Mouse (Mus musculus) intestine, embryonic 14.5 days (tissue): Measurements from ENCODE around the gene Rassf3. TPM values are rescaled to one million over a fixed set of nuclear protein-coding genes. Genes with fewer than 3 reads are reported as not detected.

ENCODE experiments used
- ATAC-seq: fragments of 200-750 bp; cut with Nextera tagmentation; replicated peaks from 2 replicates; pipeline ENCODE4 v1.8.0; 2017; ENCODE audit warnings: low read depth, moderate number of reproducible peaks, moderate TSS enrichment, moderate library complexity; ENCODE audit not compliant: low FRiP score, low TSS enrichment
- DNase-seq: peaks from one replicate; pipeline ENCODE4 v3.0.0-alpha.2; 2018; ENCODE audit warnings: low spot score
- H3K27ac ChIP-seq: fragments of 300-500 bp; sonication (generic); 2 replicates; pipeline ENCODE4 v1.5.1; 2014; ENCODE audit warnings: low read depth, mild to moderate bottlenecking, control low read depth
- H3K27me3 ChIP-seq: fragments of 300-500 bp; sonication (generic); replicated peaks from 2 replicates; pipeline ENCODE4 v1.6.1; 2014; ENCODE audit warnings: low read length, control low read depth; ENCODE audit not compliant: control insufficient read depth, insufficient read depth
- H3K36me3 ChIP-seq: fragments of 300-500 bp; sonication (generic); 2 replicates; pipeline ENCODE4 v1.6.1; 2014; ENCODE audit warnings: low read length, control low read depth; ENCODE audit not compliant: control insufficient read depth, insufficient read depth
- H3K4me1 ChIP-seq: fragments of 300-500 bp; sonication (generic); replicated peaks from 2 replicates; pipeline ENCODE4 v1.6.1; 2014; ENCODE audit warnings: low read length, control low read depth, mixed read lengths; ENCODE audit not compliant: control insufficient read depth, insufficient read depth
- H3K4me2 ChIP-seq: fragments of 300-500 bp; sonication (generic); 2 replicates; pipeline ENCODE4 v1.6.1; 2014; ENCODE audit warnings: low read length
- H3K4me3 ChIP-seq: fragments of 300-500 bp; sonication (generic); 2 replicates; pipeline ENCODE4 v1.5.1; 2014; ENCODE audit warnings: low read depth, low read length, control low read depth, mixed read lengths
- H3K9ac ChIP-seq: fragments of 300-500 bp; sonication (generic); 2 replicates; pipeline ENCODE4 v1.6.1; 2014; ENCODE audit warnings: mild to moderate bottlenecking, low read length
- H3K9me3 ChIP-seq: fragments of 300-500 bp; sonication (generic); 2 replicates; pipeline ENCODE4 v1.6.1; 2016; ENCODE audit warnings: low read length, control low read depth; ENCODE audit not compliant: control insufficient read depth
- WGBS: fragments of 180-500 bp; shearing (Covaris S2); extraction: QIAGEN DNeasy Blood & Tissue Kit; methylation state at CpG from one replicate; pipeline ENCODE4 v1.1.7; 2014; 5-methylcytosine and 5-hydroxymethylcytosine counted together
- polyA plus RNA-seq: library from polyadenylated mRNA; unstranded; fragments of >200 nt; fragmentation: Nextera tagmentation; extraction: Ambion mirVana; gene quantifications from 2 replicates; pipeline ENCODE4 v1.2.1, GENCODE M21; 2014

Gene Rassf3
- polyA plus RNA-seq, 1 experiment from 2014 or later, result 24.6 TPM

DNA sequence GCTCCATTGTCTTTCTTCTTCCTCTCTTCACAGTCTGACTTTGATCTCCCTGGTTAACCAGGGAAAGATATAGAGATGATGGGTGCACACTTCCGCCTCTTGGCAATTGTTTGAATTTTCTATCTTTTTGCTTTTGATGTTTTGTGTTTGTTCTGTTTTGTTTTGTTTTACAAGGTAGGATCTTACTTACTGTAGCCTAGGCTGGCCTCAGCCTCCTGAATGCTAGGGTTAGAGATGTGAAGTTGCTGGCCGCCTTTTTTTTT lies 17.9 kb upstream of the Rassf3 start:
- Histone ChIP-seq H3K4me3 (no peak overlapping the region), H3K9me3 (no peaks in the 10 kb centered on the region), H3K27me3 (no peaks in the 10 kb centered on the region), H3K4me1 (0 out of 2 replicates have a peak, but pooled peaks cover 10% of the 10 kb centered on the region), H3K4me2 (no peak overlapping the region), H3K36me3 (no peaks in the 10 kb centered on the region), H3K27ac (no peak overlapping the region), H3K9ac (no peak overlapping the region)
- DNase-seq, result no peak
- ATAC-seq, result no peak
- WGBS, result 92% methylated on average over 2 of the region's 2 CpGs

DNA sequence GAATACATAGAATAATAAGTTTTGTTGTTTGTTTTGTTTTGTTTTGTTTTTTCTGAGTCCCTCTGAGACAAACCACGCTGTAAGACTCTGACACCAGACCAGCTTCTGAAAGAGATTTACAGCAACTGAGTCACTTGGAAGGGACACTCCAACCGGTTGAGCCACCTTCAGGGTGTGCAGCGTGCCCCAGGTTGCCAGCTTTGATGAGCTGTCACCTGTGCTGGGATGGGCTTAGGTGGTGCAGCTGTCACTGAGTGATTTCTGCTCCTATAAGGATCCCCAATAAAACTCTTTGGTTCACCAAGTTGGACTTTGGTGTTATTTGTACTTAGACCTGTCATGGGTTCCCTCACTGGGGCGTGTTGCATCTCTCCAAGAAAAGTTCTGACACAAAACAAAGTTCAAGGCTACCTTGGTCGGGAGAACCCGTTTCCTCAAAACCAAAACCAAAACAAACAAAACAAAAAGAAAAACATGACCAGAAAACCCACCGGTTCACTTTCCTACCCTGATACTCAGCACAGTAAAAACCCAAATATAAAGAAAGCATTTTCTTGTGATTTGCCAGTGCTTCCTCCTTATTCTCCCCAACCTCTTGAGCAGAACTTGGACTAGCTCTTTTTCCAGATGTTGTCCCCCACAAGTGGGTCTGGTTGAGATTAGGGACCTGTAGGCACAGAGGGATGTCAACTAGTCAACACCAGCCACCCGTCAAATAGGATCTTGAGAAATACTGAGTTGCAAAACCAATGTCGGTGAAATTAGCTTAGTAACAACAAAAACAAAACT lies 17.4 kb upstream of the Rassf3 start:
- Histone ChIP-seq H3K9me3 (no peaks in the 10 kb centered on the region), H3K4me1 (0 out of 2 replicates have a peak, but pooled peaks cover 10% of the 10 kb centered on the region), H3K9ac (no peak overlapping the region), H3K36me3 (no peaks in the 10 kb centered on the region), H3K27ac (no peak overlapping the region), H3K4me2 (no peak overlapping the region), H3K4me3 (no peak overlapping the region), H3K27me3 (no peaks in the 10 kb centered on the region)
- ATAC-seq (peak; percentile 83), DNase-seq (peak; percentile 58)
- 77% methylated on average over 9 of the region's 9 CpGs for WGBS

DNA sequence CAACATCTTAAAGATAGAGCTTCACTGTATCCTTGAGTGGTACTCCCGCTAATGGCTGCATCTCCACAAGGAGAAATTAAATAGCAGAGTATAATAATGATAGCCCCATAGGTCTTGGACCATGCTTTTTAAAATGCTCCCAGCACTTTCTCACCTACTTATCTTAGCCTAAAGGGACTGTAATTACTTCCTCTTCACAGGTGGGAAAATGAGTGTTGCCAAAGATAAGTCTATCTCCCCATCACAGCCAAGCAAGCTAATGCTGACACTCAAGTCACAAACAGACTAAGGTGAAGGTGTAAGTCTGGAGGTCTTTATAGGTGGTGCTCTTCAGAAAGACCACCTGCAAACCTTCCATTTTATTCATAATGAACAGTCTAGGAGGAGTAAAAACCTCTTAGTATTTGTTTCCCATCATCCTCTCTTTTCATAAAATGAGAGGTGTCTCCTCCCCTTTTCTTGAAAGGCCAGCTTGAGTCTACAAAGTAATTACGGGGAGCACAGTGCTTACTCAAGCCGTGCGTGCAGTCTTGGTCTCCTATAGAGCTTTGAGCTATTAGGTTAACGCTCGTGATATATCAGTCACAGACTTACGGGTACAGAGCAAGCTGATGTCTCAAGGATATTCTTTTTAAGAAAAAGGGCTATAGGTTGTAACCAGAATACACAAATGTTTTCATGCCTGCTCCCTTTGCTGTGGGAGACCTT lies 16.6 kb upstream of the Rassf3 start:
- Histone ChIP-seq H3K36me3 (no peaks in the 10 kb centered on the region), H3K4me3 (no peak overlapping the region), H3K4me1 (0 out of 2 replicates have a peak, but pooled peaks cover 3% of the 10 kb centered on the region), H3K9ac (no peak overlapping the region), H3K27ac (no peak overlapping the region), H3K4me2 (no peak overlapping the region), H3K9me3 (no peaks in the 10 kb centered on the region), H3K27me3 (no peaks in the 10 kb centered on the region)
- ATAC-seq (no peak), DNase-seq (no peak)
- WGBS, result 65% methylated on average over 7 of the region's 7 CpGs

DNA sequence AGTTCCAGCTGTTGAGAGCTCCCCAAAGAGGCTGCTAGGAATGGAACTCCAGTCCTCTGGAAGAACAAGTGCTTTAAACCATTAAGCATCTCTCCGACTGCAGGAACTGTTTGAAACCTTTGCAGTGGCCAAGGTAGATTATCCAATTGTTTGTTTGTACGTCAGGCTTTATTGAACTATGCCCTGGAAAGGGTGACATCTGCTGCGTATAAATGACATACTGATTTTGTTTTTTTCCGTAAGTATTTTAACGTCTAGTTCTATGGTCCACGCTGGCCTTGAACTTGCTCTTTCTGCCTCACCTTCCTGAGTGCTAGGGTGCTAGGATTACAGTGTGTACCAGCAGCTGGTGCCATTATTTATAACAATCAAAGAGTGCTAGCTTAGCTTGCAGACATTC lies 13.8 kb upstream of the Rassf3 start:
- 86% methylated on average over 6 of the region's 6 CpGs for WGBS
- Histone ChIP-seq H3K36me3 (no peaks in the 10 kb centered on the region), H3K4me2 (no peak overlapping the region), H3K4me3 (no peak overlapping the region), H3K9me3 (no peaks in the 10 kb centered on the region), H3K9ac (no peak overlapping the region), H3K4me1 (no peaks in the 10 kb centered on the region), H3K27ac (no peak overlapping the region), H3K27me3 (no peaks in the 10 kb centered on the region)
- no peak for ATAC-seq
- no peak for DNase-seq

DNA sequence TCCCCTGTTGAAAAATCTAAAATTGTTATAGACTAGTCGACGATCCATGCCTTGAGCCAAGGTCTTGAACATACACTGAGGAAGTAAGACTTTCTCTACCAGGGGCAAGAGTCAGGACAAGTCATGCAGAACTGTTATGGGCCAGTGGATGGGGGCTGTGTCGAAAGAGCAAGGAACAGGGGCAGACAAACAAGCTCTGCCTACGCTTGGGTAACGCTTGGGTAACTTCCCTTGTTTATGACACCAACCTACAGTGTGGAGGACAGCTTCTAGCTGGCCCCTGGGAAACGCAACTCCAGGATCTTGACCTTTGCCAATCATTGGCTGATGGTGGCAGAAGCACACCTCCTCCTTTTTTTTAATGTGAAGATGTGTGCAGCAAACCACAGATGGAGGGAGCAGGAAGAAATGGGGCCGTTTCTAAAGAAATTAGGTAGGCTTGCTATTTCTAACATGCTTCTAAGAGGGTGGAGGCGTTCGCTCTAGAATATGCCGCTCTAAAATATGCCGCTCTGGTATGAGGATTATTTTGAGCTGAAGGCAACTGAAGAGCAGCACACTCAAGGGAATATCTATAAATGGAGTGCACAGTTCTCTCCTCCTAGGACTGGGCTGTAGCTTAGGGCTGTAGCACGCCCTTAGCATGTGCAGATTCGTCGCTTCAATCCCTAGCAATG lies 12.6 kb upstream of the Rassf3 start:
- Histone ChIP-seq H3K36me3 (no peaks in the 10 kb centered on the region), H3K9ac (no peak overlapping the region), H3K4me3 (no peak overlapping the region), H3K4me2 (no peak overlapping the region), H3K27me3 (no peaks in the 10 kb centered on the region), H3K9me3 (no peaks in the 10 kb centered on the region), H3K4me1 (no peaks in the 10 kb centered on the region), H3K27ac (no peak overlapping the region)
- 88% methylated on average over 14 of the region's 14 CpGs for WGBS
- ATAC-seq (no peak), DNase-seq (no peak)

DNA sequence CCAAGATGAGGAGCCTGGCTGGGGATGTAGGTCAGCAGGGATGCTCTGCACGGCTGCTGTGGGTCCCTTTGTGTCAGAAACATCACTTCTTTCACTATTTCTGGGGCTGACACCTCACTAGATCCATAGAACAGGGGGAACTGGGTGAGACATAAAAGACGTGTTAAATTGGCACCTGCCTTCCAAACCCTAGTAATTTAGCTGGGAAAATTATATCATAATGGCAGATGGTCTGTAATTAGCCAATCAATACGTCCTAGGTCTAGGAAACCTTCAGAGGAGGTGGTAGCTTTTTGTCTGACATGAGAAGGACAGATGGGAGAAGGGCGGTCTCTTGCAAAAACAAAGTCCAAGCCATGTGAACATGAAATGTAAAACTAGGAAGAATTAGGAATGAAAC lies 11.6 kb upstream of the Rassf3 start:
- no peak overlapping the region for H3K9ac ChIP-seq
- 78% methylated on average over 4 of the region's 4 CpGs for WGBS
- no peak for DNase-seq
- no peak for ATAC-seq
- H3K4me3 ChIP-seq, result no peak overlapping the region
- no peaks in the 10 kb centered on the region for H3K4me1 ChIP-seq
- H3K27me3 ChIP-seq, result no peaks in the 10 kb centered on the region
- no peaks in the 10 kb centered on the region for H3K36me3 ChIP-seq
- H3K27ac ChIP-seq, result no peak overlapping the region
- H3K9me3 ChIP-seq, result no peaks in the 10 kb centered on the region
- no peak overlapping the region for H3K4me2 ChIP-seq

DNA sequence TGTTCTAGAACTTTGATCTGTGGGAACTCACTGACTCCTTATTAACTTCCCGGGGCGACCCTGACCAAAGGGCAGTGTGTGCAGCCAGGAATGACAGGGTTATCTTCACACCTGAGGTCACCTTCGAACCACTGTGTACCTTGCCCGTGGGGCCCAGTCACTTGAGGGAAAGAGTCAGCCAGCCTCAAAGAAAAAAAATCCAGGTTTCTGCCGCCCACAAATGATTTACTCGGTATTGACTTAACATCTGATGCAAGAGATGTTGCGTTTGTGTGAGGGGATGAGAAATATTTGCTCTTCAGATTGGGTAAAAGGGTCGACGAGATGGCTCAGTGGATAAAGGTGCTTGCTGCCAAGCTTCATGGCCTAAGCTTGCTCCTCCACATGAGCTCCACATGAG lies 10.2 kb upstream of the Rassf3 start:
- no peak overlapping the region for H3K9ac ChIP-seq
- no peaks in the 10 kb centered on the region for H3K27me3 ChIP-seq
- no peaks in the 10 kb centered on the region for H3K36me3 ChIP-seq
- DNase-seq (peak; percentile 57), ATAC-seq (0 out of 2 replicates have a peak, but pooled peaks have one; percentile 30)
- H3K4me2 ChIP-seq, result no peak overlapping the region
- no peak overlapping the region for H3K4me3 ChIP-seq
- 67% methylated on average over 9 of the region's 9 CpGs for WGBS
- H3K27ac ChIP-seq, result no peak overlapping the region
- no peaks in the 10 kb centered on the region for H3K4me1 ChIP-seq
- H3K9me3 ChIP-seq, result no peaks in the 10 kb centered on the region

DNA sequence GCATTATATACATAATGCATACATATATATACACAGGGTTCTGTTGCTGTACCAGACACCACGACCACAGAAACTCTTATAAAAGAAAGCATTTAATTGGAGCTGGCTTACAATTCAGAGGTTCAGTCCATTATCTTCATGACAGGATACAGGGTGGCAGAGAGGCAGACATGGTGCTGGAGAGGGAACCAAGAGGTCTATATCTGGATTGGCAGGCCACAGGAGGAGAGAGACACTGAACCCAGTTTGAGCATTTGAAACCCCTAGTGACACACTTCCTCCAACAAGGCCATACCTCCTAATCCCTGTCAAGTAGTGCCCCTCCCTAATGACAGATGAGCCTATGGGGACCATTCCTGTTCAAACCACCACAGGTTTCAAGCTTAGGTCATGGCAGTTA lies 7.2 kb upstream of the Rassf3 start:
- no peak overlapping the region for H3K4me2 ChIP-seq
- DNase-seq (no peak), ATAC-seq (no peak)
- H3K27me3 ChIP-seq, result no peaks in the 10 kb centered on the region
- no peak overlapping the region for H3K4me3 ChIP-seq
- WGBS, result 71% methylated on average over 1 of the region's 1 CpGs
- no peak overlapping the region for H3K9ac ChIP-seq
- H3K9me3 ChIP-seq, result no peaks in the 10 kb centered on the region
- H3K27ac ChIP-seq, result no peak overlapping the region
- H3K4me1 ChIP-seq, result no peaks in the 10 kb centered on the region
- no peaks in the 10 kb centered on the region for H3K36me3 ChIP-seq
